Mouse (Mus musculus): Measurements from ENCODE around the gene Scn3b. TPM values are rescaled to one million over a fixed set of nuclear protein-coding genes. Genes with fewer than 3 reads are reported as not detected.

The Scn3b gene
- polyA plus RNA-seq, 1 experiment from 2014 or later: 4.3 TPM

- Histone ChIP-seq H3K4me3 (no peak overlapping the region), H3K4me1 (peaks cover 23% of the 10 kb centered on the region), H3K4me2 (replicated peaks) (no peak overlapping the region), H3K36me3 (no peaks in the 10 kb centered on the region), H3K9me3 (no peaks in the 10 kb centered on the region), H3K9ac (no peak overlapping the region), H3K27me3 (no peaks in the 10 kb centered on the region), H3K27ac (peak overlapping the region; percentile 57)
- WGBS: 41% methylated on average over 12 of the region's 12 CpGs
- ATAC-seq (ENCODE audit: insufficient number of reproducible peaks, insufficient read depth, low FRiP score, low TSS enrichment): peak; percentile 83
Observed at GRCm38 (mm10) chr9:40320879-40321667, 52.1 kb downstream of the Scn3b start.

- Histone ChIP-seq H3K27me3 (no peaks in the 10 kb centered on the region), H3K4me1 (peaks cover 28% of the 10 kb centered on the region), H3K9me3 (no peaks in the 10 kb centered on the region), H3K36me3 (no peaks in the 10 kb centered on the region), H3K27ac (peak overlapping the region; percentile 57), H3K9ac (no peak overlapping the region), H3K4me2 (replicated peaks) (no peak overlapping the region), H3K4me3 (no peak overlapping the region)
- ATAC-seq (ENCODE audit: insufficient number of reproducible peaks, insufficient read depth, low FRiP score, low TSS enrichment): no peak
- WGBS: 55% methylated on average over 3 of the region's 3 CpGs
Observed at GRCm38 (mm10) chr9:40321668-40322003, 52.6 kb downstream of the Scn3b start.

GRCm38 (mm10) chr9:40322372-40322771 is 53.4 kb downstream of the Scn3b start:
- Histone ChIP-seq H3K9ac (no peak overlapping the region), H3K27ac (no peak overlapping the region), H3K36me3 (no peaks in the 10 kb centered on the region), H3K4me2 (replicated peaks) (no peak overlapping the region), H3K4me1 (peaks cover 28% of the 10 kb centered on the region), H3K27me3 (no peaks in the 10 kb centered on the region), H3K9me3 (no peaks in the 10 kb centered on the region), H3K4me3 (no peak overlapping the region)
- ATAC-seq (ENCODE audit: insufficient number of reproducible peaks, insufficient read depth, low FRiP score, low TSS enrichment): no peak
- WGBS: 93% methylated on average over 3 of the region's 3 CpGs

DNA sequence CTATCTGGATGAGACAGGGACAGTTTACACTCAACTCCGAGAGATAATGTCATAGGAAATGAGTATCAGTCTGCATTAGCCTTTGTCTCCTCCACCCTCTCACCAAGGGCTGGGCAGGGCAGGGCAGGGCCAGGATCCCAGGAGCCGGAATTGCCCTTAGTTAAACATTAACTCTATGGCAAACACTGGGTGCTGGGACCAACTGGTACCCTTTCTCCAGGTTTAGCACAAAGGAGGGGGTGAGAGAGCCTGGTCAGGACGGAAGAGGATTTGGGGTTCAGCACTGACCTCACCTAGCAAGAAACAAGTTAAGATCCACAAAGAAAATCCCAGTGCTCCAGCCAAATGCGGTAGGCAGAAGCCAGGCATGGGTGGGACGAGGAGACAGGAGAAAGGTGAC is 54.2 kb downstream of the Scn3b start:
- no peak overlapping the region for H3K4me2 ChIP-seq (replicated peaks)
- H3K9ac ChIP-seq: no peak overlapping the region
- WGBS: 86% methylated on average over 5 of the region's 5 CpGs
- peaks cover 28% of the 10 kb centered on the region for H3K4me1 ChIP-seq
- H3K27me3 ChIP-seq: no peaks in the 10 kb centered on the region
- no peak overlapping the region for H3K27ac ChIP-seq
- ATAC-seq (ENCODE audit: insufficient number of reproducible peaks, insufficient read depth, low FRiP score, low TSS enrichment): no peak
- H3K36me3 ChIP-seq: no peaks in the 10 kb centered on the region
- H3K4me3 ChIP-seq: no peak overlapping the region
- H3K9me3 ChIP-seq: no peaks in the 10 kb centered on the region

DNA sequence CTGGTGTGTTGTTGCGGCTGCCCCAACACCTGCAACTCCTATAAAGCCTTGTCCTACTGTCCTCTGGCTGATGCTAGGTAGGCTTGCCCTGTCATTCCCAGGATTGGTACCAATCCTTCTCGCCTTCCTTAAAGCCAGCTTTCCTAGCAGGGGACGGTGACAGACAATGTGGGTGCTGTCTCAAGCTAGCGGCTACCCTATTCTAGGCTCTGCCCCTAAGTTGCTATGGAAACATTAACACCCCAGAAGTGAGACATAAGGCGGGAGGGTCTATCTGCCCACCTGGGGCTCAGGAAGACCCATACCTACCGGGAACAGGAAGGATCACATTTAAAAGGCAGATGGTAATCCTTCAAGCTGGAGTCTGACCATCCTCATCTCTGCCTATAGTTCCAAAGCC is 54.8 kb downstream of the Scn3b start:
- no peaks in the 10 kb centered on the region for H3K36me3 ChIP-seq
- H3K4me3 ChIP-seq: no peak overlapping the region
- H3K27me3 ChIP-seq: no peaks in the 10 kb centered on the region
- no peak overlapping the region for H3K4me2 ChIP-seq (replicated peaks)
- no peaks in the 10 kb centered on the region for H3K9me3 ChIP-seq
- H3K27ac ChIP-seq: no peak overlapping the region
- peaks cover 28% of the 10 kb centered on the region for H3K4me1 ChIP-seq
- 84% methylated on average over 6 of the region's 6 CpGs for WGBS
- H3K9ac ChIP-seq: no peak overlapping the region
- ATAC-seq (ENCODE audit: insufficient number of reproducible peaks, insufficient read depth, low FRiP score, low TSS enrichment): no peak

- Histone ChIP-seq H3K36me3 (no peaks in the 10 kb centered on the region), H3K9me3 (no peaks in the 10 kb centered on the region), H3K9ac (no peak overlapping the region), H3K4me1 (peaks cover 28% of the 10 kb centered on the region), H3K4me3 (no peak overlapping the region), H3K4me2 (replicated peaks) (no peak overlapping the region), H3K27me3 (no peaks in the 10 kb centered on the region), H3K27ac (no peak overlapping the region)
- WGBS: 83% methylated on average over 4 of the region's 4 CpGs
- ATAC-seq (ENCODE audit: insufficient number of reproducible peaks, insufficient read depth, low FRiP score, low TSS enrichment): no peak
Observed at GRCm38 (mm10) chr9:40324232-40324792, 55.3 kb downstream of the Scn3b start.

DNA sequence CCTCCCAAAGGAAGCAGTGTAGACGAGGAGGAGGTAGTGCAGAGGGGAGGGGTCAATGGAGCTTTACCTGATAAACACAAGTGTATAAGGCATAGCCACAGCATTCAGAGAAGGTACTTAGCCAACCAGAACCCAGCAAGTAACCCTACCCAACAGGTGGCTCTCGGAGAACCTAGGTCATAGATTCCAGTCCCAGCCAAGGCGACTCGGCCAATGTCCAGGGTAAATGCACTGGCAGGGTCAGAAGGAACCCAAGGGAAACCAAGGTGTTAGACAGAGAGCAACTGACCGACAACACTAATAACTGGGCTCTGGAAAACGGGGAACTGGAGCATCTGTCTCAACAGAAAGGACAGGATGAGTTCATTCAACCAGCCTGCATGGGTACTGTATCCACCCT is 55.8 kb downstream of the Scn3b start:
- WGBS: 88% methylated on average over 6 of the region's 6 CpGs
- H3K9ac ChIP-seq: no peak overlapping the region
- ATAC-seq (ENCODE audit: insufficient number of reproducible peaks, insufficient read depth, low FRiP score, low TSS enrichment): no peak

DNA sequence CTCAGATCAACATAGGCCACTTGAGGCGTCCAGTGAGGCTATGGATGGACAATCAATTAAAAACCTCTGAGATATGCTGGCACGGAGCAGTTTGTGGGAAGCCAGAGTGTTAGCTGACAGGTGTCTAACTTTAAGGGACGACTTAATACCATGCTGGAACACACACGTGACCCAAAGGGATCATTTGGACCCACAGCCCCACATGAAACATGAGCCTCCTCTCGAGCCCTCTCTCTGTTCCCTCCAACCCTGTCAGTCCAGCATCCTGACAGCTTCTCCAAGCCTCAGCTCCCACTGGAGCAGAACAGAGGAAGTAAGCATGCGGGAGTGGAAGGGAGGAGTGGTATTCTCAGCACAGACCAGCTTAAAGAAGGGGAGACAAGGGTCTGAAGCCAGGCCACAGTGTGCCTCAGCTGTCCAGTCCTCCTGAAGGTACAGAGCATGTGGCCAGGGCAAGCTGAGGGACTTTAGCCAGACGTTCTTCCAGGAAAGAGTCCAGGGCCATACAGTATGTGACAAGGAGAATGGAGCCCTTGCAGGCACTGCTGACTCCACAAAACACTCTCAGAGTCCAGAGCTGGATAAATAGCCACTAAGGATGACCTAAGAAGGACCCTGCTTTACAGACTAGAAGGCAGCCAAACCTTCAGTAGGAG is 57.4 kb downstream of the Scn3b start:
- WGBS: 46% methylated on average over 7 of the region's 7 CpGs

More for the DNA sequence above, 55.8 kb downstream of the Scn3b start:
- H3K4me2 ChIP-seq (replicated peaks): no peak overlapping the region
- no peak overlapping the region for H3K27ac ChIP-seq
- no peaks in the 10 kb centered on the region for H3K36me3 ChIP-seq
- H3K4me1 ChIP-seq: peaks cover 28% of the 10 kb centered on the region
- H3K4me3 ChIP-seq: no peak overlapping the region
- H3K27me3 ChIP-seq: no peaks in the 10 kb centered on the region
- no peaks in the 10 kb centered on the region for H3K9me3 ChIP-seq

GRCm38 (mm10) chr9:40330609-40331382 is 61.8 kb downstream of the Scn3b start:
- WGBS: 55% methylated on average over 19 of the region's 19 CpGs
- no peak overlapping the region for H3K9ac ChIP-seq
- no peaks in the 10 kb centered on the region for H3K36me3 ChIP-seq

More for the DNA sequence above, 57.4 kb downstream of the Scn3b start:
- peaks cover 17% of the 10 kb centered on the region for H3K4me1 ChIP-seq
- H3K27me3 ChIP-seq: no peaks in the 10 kb centered on the region
- H3K9ac ChIP-seq: no peak overlapping the region
- no peaks in the 10 kb centered on the region for H3K9me3 ChIP-seq
- no peak for ATAC-seq (ENCODE audit: insufficient number of reproducible peaks, insufficient read depth, low FRiP score, low TSS enrichment)
- H3K27ac ChIP-seq: no peak overlapping the region
- H3K36me3 ChIP-seq: no peaks in the 10 kb centered on the region
- H3K4me2 ChIP-seq (replicated peaks): no peak overlapping the region
- H3K4me3 ChIP-seq: no peak overlapping the region

DNA sequence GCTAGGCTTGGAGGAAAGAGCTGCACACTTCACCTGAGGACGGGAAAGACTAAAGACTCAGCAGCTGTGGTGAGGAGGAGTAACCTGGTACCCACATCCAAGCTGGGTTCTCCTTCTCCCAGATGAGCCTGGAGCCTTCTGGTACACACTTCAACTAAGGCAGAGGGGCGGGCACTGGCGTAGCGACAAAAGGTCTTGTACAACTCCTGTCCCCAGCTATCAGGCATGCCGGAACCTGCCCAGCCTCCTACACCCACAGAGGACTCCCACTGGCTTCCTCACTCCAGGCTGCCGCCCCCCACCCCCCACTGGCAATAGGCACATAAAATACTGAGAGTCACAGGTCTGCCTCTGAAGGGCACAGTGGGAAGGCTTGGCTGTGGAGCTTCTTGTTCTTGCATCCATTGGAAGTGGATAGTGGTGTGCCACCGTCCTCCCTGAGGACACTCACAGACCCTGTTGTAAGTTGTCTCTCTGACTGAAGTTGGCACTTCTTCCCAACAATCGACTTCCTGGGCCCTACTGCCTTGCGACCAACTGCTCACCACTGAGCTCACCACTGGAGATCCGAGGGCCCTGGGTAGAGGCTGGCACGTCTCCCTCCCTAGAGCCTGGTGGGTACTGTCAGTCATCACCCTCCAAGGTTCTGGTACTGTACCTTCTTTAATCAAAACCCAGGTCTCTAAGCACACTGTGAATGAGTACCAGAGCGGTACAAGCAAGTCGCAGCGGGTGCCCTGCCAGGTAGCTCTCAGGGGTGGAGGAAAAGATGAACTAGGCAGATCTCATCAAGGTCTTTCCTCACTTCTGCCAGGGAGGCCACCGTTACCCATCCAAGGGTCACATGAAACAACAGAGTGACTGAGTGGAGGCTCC is 62.6 kb downstream of the Scn3b start:
- Histone ChIP-seq H3K9ac (no peak overlapping the region), H3K27ac (no peak overlapping the region)
- 86% methylated on average over 15 of the region's 15 CpGs for WGBS

More at GRCm38 (mm10) chr9:40330609-40331382, 61.8 kb downstream of the Scn3b start:
- peak; percentile 68; the same call in 1 of the 2 replicates for ATAC-seq (ENCODE audit: insufficient number of reproducible peaks, insufficient read depth, low FRiP score, low TSS enrichment)
- Histone ChIP-seq H3K4me3 (no peak overlapping the region), H3K4me2 (replicated peaks) (no peak overlapping the region), H3K27ac (no peak overlapping the region), H3K4me1 (peaks cover 8% of the 10 kb centered on the region; the same call in 1 of the 2 replicates), H3K27me3 (no peaks in the 10 kb centered on the region), H3K9me3 (no peaks in the 10 kb centered on the region)

DNA sequence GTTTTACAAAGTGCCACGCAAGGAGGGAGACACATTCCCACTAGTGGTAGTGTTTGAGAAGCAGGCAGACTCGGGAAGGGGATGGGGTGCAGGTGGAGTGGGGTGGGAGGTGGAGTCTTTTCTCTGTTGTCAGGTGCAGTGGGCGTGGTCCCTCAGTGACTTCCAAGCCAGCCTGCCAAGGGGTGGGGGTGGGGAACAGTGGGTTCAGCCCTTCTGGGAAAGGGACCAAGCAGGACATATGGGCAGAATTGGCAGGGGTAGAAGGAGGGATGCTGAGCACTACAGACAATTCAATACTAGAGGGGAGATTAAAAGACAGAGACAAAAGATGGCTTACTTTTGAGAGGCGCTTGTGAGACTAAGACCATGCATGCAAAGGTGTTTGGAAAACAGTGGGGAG is 63.3 kb downstream of the Scn3b start:
- H3K9me3 ChIP-seq: no peaks in the 10 kb centered on the region
- WGBS: 78% methylated on average over 4 of the region's 4 CpGs
- H3K9ac ChIP-seq: no peak overlapping the region
- H3K36me3 ChIP-seq: no peaks in the 10 kb centered on the region
- no peak overlapping the region for H3K27ac ChIP-seq
- ATAC-seq (ENCODE audit: insufficient number of reproducible peaks, insufficient read depth, low FRiP score, low TSS enrichment): no peak
- no peak overlapping the region for H3K4me2 ChIP-seq (replicated peaks)
- H3K4me3 ChIP-seq: no peak overlapping the region
- no peaks in the 10 kb centered on the region for H3K27me3 ChIP-seq
- no peaks in the 10 kb centered on the region for H3K4me1 ChIP-seq

More for the DNA sequence above, 62.6 kb downstream of the Scn3b start:
- no peak overlapping the region for H3K4me3 ChIP-seq
- no peak overlapping the region for H3K4me2 ChIP-seq (replicated peaks)
- H3K36me3 ChIP-seq: no peaks in the 10 kb centered on the region
- ATAC-seq (ENCODE audit: insufficient number of reproducible peaks, insufficient read depth, low FRiP score, low TSS enrichment): no peak
- H3K4me1 ChIP-seq: no peaks in the 10 kb centered on the region
- no peaks in the 10 kb centered on the region for H3K9me3 ChIP-seq
- H3K27me3 ChIP-seq: no peaks in the 10 kb centered on the region

Measured in embryonic facial prominence, embryonic 12.5 days (tissue).